Mouse (Mus musculus) liver, embryonic 14.5 days (tissue): ENCODE measurements at regions not wholly inside any gene's neighbourhood (a gene's known extent, or its start where the extent isn't known, plus 50 kb on each side); places are given as distances from the start of the nearest gene placed in this dataset.

Experiments
- ATAC-seq: fragments of 200-750 bp; cut with Nextera tagmentation; 2 replicates; pipeline ENCODE4 v1.8.0; 2017; ENCODE audit warnings: moderate number of reproducible peaks, mild to moderate bottlenecking, moderate library complexity; ENCODE audit not compliant: insufficient read depth
- DNase-seq, 3 experiments: peaks; one replicate each; pipeline ENCODE4 v3.0.0-alpha.2; 2012 to 2013; ENCODE audit warnings: low read depth in 3 of 3, low spot score in 3 of 3
- H3K27ac ChIP-seq: fragments of 300-500 bp; sonication (generic); 2 replicates; pipeline ENCODE4 v1.5.1; 2014; ENCODE audit warnings: moderate library complexity, mild to moderate bottlenecking, control low read depth, inconsistent platforms
- H3K27me3 ChIP-seq: fragments of 300-500 bp; sonication (generic); 2 replicates; pipeline ENCODE4 v1.6.1; 2014; ENCODE audit warnings: mild to moderate bottlenecking, low read length, moderate library complexity; ENCODE audit not compliant: control insufficient read depth, insufficient read depth
- H3K36me3 ChIP-seq: fragments of 300-500 bp; sonication (generic); replicated peaks from 2 replicates; pipeline ENCODE4 v1.6.1; 2014; ENCODE audit warnings: low read depth; ENCODE audit not compliant: control insufficient read depth, insufficient read depth
- H3K4me1 ChIP-seq, 2 experiments: fragments of 200-500 bp in 1 of 2; fragments of 300-500 bp in 1 of 2; sonication (generic) in 1 of 2; replicated peaks; 2 replicates each; pipeline ENCODE4 v1.6.1; 2012 to 2014; ENCODE audit warnings: antibody characterized with exemption in 1 of 2, inconsistent platforms in 1 of 2, low read length in 1 of 2; ENCODE audit not compliant: control insufficient read depth in 2 of 2, insufficient read depth in 2 of 2
- H3K4me2 ChIP-seq: fragments of 300-500 bp; sonication (generic); 2 replicates; pipeline ENCODE4 v1.6.1; 2014; ENCODE audit warnings: low read depth, mild to moderate bottlenecking, control low read depth, moderate library complexity
- H3K4me3 ChIP-seq, 2 experiments: fragments of 200-500 bp in 1 of 2; fragments of 300-500 bp in 1 of 2; sonication (generic) in 1 of 2; 2 replicates each; pipeline ENCODE4 v1.5.1; 2012 to 2014; ENCODE audit warnings: low read depth in 2 of 2, low read length in 2 of 2, mild to moderate bottlenecking in 2 of 2, control low read depth in 1 of 2, inconsistent platforms in 1 of 2, moderate library complexity in 1 of 2; ENCODE audit not compliant: insufficient read depth in 1 of 2
- H3K9ac ChIP-seq: fragments of 300-500 bp; sonication (generic); replicated peaks from 2 replicates; pipeline ENCODE4 v1.6.1; 2014; ENCODE audit warnings: mild to moderate bottlenecking, control low read depth, moderate library complexity
- H3K9me3 ChIP-seq: fragments of 300-500 bp; sonication (generic); 2 replicates; pipeline ENCODE4 v1.6.1; 2016; ENCODE audit warnings: low read length, mixed read lengths; ENCODE audit not compliant: control insufficient read depth
- CTCF ChIP-seq: IDR thresholded peaks from 2 replicates; pipeline ENCODE4 v1.5.1; 2016; ENCODE audit warnings: antibody characterized with exemption, low read depth, control low read depth
- EP300 ChIP-seq: IDR thresholded peaks from 2 replicates; pipeline ENCODE4 v1.6.1; 2016; ENCODE audit warnings: antibody characterized with exemption, low read depth
- WGBS: fragments of 180-500 bp; shearing (Covaris S2); extraction: QIAGEN DNeasy Blood & Tissue Kit; methylation state at CpG from one replicate; pipeline ENCODE4 v1.1.7; 2014; ENCODE audit not compliant: insufficient replicate concordance; 5-methylcytosine and 5-hydroxymethylcytosine counted together

- Histone ChIP-seq H3K4me2 (no peak overlapping the region), H3K36me3 (no peaks in the 10 kb centered on the region), H3K9ac (no peak overlapping the region), H3K27me3 (no peaks in the 10 kb centered on the region), H3K9me3 (no peaks in the 10 kb centered on the region), H3K4me1 (no peaks in the 10 kb centered on the region), H3K4me3 (no peak overlapping the region), H3K27ac (no peak overlapping the region)
- WGBS = 48% methylated on average over 8 of the region's 8 CpGs
- DNase-seq = no peak
- no peak for TF ChIP-seq CTCF
- no peak for ATAC-seq
These were observed 436.4 kb downstream of the Tns3 start for GRCm38 (mm10) chr11:8227772-8228425.

- ATAC-seq = no peak
- WGBS = 52% methylated on average over 1 of the region's 1 CpGs
- no peak overlapping the region for H3K4me2 ChIP-seq
- H3K4me3 ChIP-seq = no peak overlapping the region
- no peaks in the 10 kb centered on the region for H3K27me3 ChIP-seq
- no peaks in the 10 kb centered on the region for H3K9me3 ChIP-seq
- DNase-seq = no peak
- no peaks in the 10 kb centered on the region for H3K4me1 ChIP-seq
- no peak overlapping the region for H3K9ac ChIP-seq
- no peak overlapping the region for H3K27ac ChIP-seq
- H3K36me3 ChIP-seq = no peaks in the 10 kb centered on the region
- no peak for TF ChIP-seq EP300
- no peak for TF ChIP-seq CTCF
These were observed 440.0 kb downstream of the Tns3 start for GRCm38 (mm10) chr11:8224366-8224765.

GRCm38 (mm10) chr11:8220618-8221017 is 443.7 kb downstream of the Tns3 start:
- no peak for ATAC-seq
- Histone ChIP-seq H3K36me3 (no peaks in the 10 kb centered on the region), H3K27me3 (no peaks in the 10 kb centered on the region), H3K4me2 (no peak overlapping the region), H3K9me3 (no peaks in the 10 kb centered on the region), H3K4me1 (no peaks in the 10 kb centered on the region), H3K4me3 (no peak overlapping the region), H3K9ac (no peak overlapping the region), H3K27ac (no peak overlapping the region)
- TF ChIP-seq CTCF (no peak), EP300 (no peak)
- 44% methylated on average over 3 of the region's 3 CpGs for WGBS
- DNase-seq = no peak

- 47% methylated on average over 6 of the region's 6 CpGs for whole genome bisulfite sequencing
- Histone ChIP-seq H3K4me3 (no peak overlapping the region), H3K9me3 (no peaks in the 10 kb centered on the region), H3K4me2 (no peak overlapping the region), H3K27me3 (no peaks in the 10 kb centered on the region), H3K9ac (no peak overlapping the region), H3K4me1 (no peaks in the 10 kb centered on the region), H3K27ac (no peak overlapping the region), H3K36me3 (no peaks in the 10 kb centered on the region)
- no peak for ATAC-seq
- no peak for TF ChIP-seq EP300
- no peak for TF ChIP-seq CTCF
- no peak for DNase-seq
These were observed 444.4 kb downstream of the Tns3 start for GRCm38 (mm10) chr11:8219911-8220310.

GRCm38 (mm10) chr11:8215634-8216033 is 448.7 kb downstream of the Tns3 start:
- Histone ChIP-seq H3K27ac (no peak overlapping the region), H3K9ac (no peak overlapping the region), H3K4me2 (no peak overlapping the region), H3K9me3 (no peaks in the 10 kb centered on the region), H3K4me1 (no peaks in the 10 kb centered on the region), H3K27me3 (no peaks in the 10 kb centered on the region), H3K36me3 (no peaks in the 10 kb centered on the region), H3K4me3 (no peak overlapping the region)
- ATAC-seq (no peak), DNase-seq (no peak)
- 58% methylated on average over 7 of the region's 7 CpGs for WGBS
- TF ChIP-seq EP300 (no peak), CTCF (no peak)
